Mouse (Mus musculus) fat pad, adult 2 months (tissue): ENCODE results near the gene Nfatc2.

ENCODE experiments used
- DNase-seq: peaks from one replicate; pipeline ENCODE4 v3.0.0-alpha.2; 2011; ENCODE audit warnings: low read depth, low spot score; ENCODE audit errors: extremely low read depth

The Nfatc2 gene

DNA sequence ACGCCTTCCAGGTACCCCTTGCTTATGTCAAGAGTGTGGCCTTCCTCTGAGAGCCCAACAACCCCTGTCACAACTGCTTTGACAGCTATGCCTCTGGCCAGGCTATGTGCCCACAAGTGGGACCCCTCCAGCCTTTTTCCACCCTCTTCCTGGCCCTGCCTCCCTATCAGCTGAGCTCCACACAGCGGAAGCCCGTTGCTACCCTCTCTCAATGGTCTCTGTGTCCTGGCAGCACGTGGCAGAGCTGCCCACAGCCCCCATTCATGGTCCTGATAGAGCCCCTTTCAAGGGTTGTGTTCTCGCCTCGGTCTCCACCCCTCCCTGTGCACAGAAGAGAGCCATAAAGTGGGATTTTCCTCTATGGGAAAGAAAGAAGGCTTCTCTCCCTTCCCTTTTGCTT lies 97.7 kb downstream of the Nfatc2 start:
- DNase-seq = no peak

GRCm38 (mm10) chr2:168500750-168501149 lies 100.7 kb downstream of the Nfatc2 start:
- no peak for DNase-seq

DNA sequence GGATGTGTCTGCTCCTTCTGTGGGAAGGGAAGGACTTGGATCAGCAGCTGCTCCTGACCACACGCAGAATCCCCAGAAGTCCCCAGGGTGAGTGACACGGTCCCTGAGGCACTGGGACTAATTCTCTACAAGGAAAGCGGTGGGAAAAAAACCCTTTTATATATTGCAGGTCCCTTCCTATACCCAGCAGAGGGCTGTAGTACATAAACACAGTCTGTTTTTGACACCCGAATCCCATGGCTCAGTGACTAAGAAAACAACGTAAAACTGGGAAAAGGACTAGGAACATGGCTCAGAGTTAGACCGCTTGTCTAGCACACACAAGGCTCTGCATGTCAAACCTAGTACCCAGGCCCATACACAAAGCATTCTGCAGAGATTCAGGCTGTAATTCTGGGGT lies 101.2 kb downstream of the Nfatc2 start:
- no peak for DNase-seq

DNA sequence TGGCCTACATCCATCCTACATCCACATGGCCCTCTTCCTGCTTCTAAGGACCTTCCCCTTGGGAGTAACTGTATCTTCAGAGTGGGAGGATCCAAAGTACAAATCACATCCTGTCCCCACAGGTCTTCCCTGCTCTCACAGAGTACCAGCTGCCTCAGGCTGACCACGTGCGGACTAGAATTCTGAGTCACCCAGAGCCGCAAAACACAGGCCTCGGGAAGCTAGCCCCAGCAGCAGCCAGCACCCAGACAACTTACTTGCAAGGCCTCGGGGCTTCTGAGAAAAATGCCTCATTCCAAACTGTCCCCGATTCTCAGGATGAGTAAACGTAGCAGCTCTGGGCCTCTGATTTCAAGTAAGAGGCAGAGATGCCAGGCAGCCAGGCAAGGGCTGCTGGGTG lies 109.7 kb downstream of the Nfatc2 start:
- DNase-seq = no peak

DNA sequence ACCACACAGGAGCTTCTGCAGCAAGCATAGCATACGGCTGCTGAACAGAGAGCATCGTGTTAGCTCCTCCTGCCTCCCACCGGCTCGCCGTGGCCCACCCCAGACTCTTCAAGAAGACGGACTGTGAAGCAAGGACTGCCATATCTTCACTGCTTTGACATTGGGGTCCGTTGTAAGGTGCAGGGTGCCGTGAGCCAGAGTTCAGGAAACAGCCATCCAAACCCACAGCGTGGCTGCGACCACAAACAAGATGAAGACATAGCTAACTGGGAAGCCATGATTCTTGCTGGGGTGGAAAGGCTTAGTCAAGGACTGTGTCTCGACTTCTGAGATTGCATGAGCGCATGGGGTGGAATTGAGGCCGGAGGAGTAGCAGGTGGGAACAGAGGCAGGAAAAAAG lies 111.5 kb downstream of the Nfatc2 start:
- no peak for DNase-seq

- DNase-seq = no peak
Measured at GRCm38 (mm10) chr2:168488158-168488925, 113.1 kb downstream of the Nfatc2 start.

- no peak for DNase-seq
Measured at GRCm38 (mm10) chr2:168481121-168481520, 120.3 kb downstream of the Nfatc2 start.

GRCm38 (mm10) chr2:168480692-168481091 lies 120.8 kb downstream of the Nfatc2 start:
- no peak for DNase-seq

DNA sequence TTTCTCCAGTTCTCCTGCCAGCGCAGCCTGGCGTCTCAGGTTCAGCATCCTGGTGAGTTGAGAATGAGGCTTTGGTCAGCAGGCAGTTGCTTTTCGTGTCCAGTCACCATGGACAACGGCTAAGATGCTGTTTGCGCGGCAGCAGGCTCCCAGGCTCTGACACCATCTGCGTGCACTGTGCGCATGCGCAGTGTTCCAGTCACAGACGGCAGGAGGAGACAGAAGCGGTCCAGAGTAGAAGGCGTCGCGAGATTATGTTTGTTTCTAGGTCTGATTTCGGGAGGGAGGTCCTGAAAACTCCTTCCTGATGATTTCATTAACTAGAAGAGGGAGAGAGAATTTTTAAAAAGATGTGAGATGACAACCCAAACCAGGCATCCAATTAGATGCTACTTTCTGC lies 121.5 kb downstream of the Nfatc2 start:
- DNase-seq = no peak

DNA sequence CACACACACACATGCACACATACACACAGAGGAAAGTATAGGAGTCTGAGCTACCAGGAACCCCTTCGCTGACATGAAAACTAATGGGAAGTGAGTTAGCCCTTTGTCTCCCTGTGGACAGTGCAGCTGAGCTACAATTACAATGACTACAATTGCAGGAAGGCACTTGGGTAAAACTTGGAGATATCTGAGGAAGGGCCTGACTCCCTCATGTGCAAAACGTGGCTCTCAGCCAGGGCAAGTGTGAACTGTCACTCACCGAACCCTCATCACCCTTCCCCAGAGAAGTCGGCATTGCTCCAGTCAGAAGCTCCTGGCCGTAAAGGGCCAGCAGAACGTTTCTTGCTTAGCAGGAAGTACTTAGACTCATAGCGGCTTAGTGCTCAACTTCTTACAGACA lies 123.0 kb downstream of the Nfatc2 start:
- DNase-seq = no peak

GRCm38 (mm10) chr2:168473496-168473895 lies 128.0 kb downstream of the Nfatc2 start:
- no peak for DNase-seq

DNA sequence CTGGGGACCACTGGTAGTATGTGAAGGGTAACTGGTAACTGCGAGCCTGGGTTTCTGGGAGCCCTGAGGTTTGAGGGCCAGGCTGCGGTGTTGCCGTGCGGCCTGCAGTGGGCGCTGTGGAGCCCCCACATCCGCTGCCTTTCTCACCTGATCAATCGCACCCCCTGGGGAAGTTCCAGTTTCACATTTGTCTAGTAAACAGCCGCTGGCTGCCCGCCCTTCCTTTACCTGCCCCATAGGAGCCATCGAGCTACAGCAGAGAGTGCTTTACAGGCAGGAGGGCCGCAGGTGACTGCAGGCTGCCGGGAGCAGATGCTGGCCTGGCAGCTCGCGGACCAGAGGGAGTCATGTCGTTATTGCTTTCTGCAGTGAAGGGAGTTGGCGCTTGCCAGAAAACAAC lies 128.6 kb downstream of the Nfatc2 start:
- no peak for DNase-seq

GRCm38 (mm10) chr2:168469032-168469431 lies 132.4 kb downstream of the Nfatc2 start:
- no peak for DNase-seq

DNA sequence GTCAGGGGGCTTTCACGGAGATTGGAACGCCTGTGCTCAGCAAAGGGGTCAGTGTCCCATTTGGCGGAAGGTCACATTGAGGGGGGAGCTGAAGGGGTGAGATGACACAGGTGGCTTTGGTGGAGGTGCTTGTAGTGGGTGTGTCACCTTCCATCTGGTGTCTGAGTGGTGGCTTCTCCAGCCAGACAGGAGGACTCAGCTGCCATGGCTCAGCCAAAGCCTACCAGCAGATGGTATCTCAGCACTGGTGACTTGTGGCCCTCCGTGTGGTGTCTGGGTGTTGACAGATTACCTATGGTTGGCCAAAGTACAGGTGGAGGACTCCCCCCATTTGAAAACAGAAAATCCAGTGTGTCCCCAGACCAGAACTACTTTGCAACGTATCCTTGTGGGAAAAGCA lies 134.3 kb downstream of the Nfatc2 start:
- no peak for DNase-seq

DNA sequence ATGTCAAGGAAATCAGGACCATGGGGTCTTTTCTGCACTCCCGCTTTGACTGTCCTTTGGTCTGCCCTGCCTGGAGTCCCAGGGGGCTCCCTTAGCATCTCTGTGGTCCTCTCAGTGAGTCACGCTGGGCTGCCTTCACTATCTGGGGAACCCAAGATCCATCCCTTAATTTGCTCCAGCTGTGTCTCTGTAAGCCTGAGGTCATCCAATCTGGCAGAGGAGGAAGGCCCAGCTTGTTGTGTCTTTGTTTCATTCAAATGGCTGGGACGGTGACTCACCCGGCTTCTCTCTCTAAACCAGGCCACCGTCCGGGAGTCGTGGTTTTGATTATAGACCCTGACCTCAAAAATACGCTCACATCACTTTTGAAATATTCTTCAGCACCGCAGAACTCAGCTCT lies 135.4 kb downstream of the Nfatc2 start:
- DNase-seq = no peak

DNA sequence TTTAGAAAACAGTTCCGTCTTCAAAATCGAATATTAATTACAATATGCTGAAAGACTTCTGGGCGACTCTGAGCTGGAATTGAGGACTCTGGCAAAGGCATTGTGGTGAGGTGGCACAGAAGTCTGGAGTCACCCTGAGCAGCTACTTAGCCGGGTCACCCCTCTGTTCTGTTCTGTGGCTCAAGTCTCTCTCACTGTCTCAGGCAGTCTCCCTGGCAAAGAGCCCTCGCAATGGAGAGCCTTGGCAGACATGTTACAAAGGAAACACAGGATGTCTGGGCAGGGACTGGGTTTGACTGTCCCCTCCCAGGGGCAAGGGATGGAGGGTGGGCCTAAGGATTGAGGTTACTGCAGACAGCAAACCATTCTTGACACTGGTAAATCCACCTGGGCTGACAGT lies 135.8 kb downstream of the Nfatc2 start:
- no peak for DNase-seq

- no peak for DNase-seq
Measured at GRCm38 (mm10) chr2:168461865-168462264, 139.6 kb downstream of the Nfatc2 start.

DNA sequence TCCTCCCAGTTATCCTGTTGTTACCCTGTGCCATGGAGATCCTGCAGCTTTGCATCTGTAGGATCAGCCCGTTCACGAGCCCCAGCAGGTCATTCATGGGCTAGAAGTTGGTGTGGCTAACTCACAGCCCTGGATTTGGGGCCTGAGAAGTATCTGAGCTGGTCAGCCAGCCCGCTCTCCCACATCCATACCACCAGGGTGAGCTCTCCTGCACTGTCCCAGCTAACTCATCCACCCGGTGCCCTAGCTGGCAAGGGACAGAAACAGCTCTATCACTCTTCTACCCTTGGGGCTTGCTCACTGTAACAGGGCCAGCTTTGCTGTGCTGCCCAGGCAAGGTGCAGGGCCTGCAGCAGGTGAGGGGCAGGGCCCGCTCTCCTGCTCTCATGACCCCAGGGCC lies 141.8 kb downstream of the Nfatc2 start:
- DNase-seq = no peak

- no peak for DNase-seq
Measured at GRCm38 (mm10) chr2:168458583-168458982, 142.9 kb downstream of the Nfatc2 start.

- DNase-seq = no peak
Measured at GRCm38 (mm10) chr2:168451714-168452708, 149.4 kb downstream of the Nfatc2 start.

DNA sequence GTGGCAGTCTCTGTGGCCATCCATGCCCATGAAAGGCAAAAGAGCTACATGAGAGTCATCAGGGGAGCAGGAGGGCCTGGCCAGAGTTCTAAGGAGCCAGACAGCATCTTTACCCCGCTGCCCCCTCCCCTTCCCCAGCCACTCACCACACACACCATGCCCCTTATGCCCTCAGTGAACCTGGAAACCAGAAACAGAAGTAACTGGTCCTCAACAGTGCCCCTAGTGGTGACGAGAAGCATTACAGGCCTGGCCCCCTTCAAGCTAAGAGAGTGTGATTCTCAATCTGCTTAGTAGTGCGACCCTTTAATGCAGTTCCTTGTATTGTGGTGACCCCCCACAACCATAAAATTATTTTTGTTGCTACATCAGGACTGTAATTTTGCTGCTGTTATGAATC lies 150.5 kb downstream of the Nfatc2 start:
- DNase-seq = no peak

- DNase-seq = no peak
Measured at GRCm38 (mm10) chr2:168448054-168448453, 153.4 kb downstream of the Nfatc2 start.
